Mouse (Mus musculus) bone marrow, adult 2 months (tissue): ENCODE measurements around the gene Nox4. TPM values are rescaled to one million over a fixed set of nuclear protein-coding genes. Genes with fewer than 3 reads are reported as not detected.

Experiments used
- H3K27ac ChIP-seq: fragments of 200-500 bp; 2 replicates; pipeline ENCODE4 v1.5.1; 2012; ENCODE audit warnings: low read depth, mild to moderate bottlenecking, control low read depth, inconsistent platforms, low read length; ENCODE audit not compliant: control insufficient read depth, poor library complexity, insufficient read depth
- H3K4me1 ChIP-seq: fragments of 200-500 bp; 2 replicates; pipeline ENCODE4 v1.6.1; 2011; ENCODE audit warnings: low read length; ENCODE audit not compliant: control insufficient read depth, insufficient read depth
- H3K4me3 ChIP-seq: fragments of 200-500 bp; replicated peaks from 2 replicates; pipeline ENCODE3; 2011; ENCODE audit warnings: mild to moderate bottlenecking, low read depth, low read length, control low read depth; ENCODE audit not compliant: control insufficient read depth
- CTCF ChIP-seq: fragments of 200-500 bp; IDR thresholded peaks from 2 replicates; pipeline ENCODE4 v1.5.1; 2011; ENCODE audit warnings: low read length, control low read depth; ENCODE audit not compliant: control insufficient read depth, insufficient read depth
- POLR2A ChIP-seq: fragments of 200-500 bp; IDR thresholded peaks from 2 replicates; pipeline ENCODE4 v1.6.1; 2011; ENCODE audit warnings: low read depth, mild to moderate bottlenecking, control low read depth, low read length, borderline replicate concordance; ENCODE audit not compliant: control insufficient read depth
- WGBS: fragments of 180-500 bp; shearing (Covaris S2); methylation state at CpG from one replicate; pipeline ENCODE4 v1.1.7; 2018; 5-methylcytosine and 5-hydroxymethylcytosine counted together
- polyA plus RNA-seq: library from polyadenylated mRNA; stranded (reverse); fragments of >200 nt; gene quantifications from 2 replicates; pipeline ENCODE4 v1.2.4, GENCODE M21; 2011; ENCODE audit warnings: low replicate concordance; ENCODE audit not compliant: missing spikeins, insufficient read depth, insufficient read length

The Nox4 gene
- polyA plus RNA-seq, 1 experiment, result not detected

GRCm38 (mm10) chr7:87246940-87247339 lies 1.0 kb downstream of the Nox4 start:
- no peak overlapping the region for H3K27ac ChIP-seq
- no peak for TF ChIP-seq POLR2A
- TF ChIP-seq CTCF, result no peak
- H3K4me1 ChIP-seq, result no peaks in the 10 kb centered on the region
- WGBS, result 70% methylated on average over 1 of the region's 1 CpGs
- H3K4me3 ChIP-seq, result no peak overlapping the region

GRCm38 (mm10) chr7:87247926-87248325 lies 2.0 kb downstream of the Nox4 start:
- H3K4me3 ChIP-seq, result no peak overlapping the region
- H3K27ac ChIP-seq, result no peak overlapping the region
- H3K4me1 ChIP-seq, result no peaks in the 10 kb centered on the region
- 79% methylated on average over 1 of the region's 1 CpGs for WGBS
- TF ChIP-seq CTCF (no peak), POLR2A (no peak)

GRCm38 (mm10) chr7:87252071-87252470 lies 6.2 kb downstream of the Nox4 start:
- H3K4me1 ChIP-seq, result no peaks in the 10 kb centered on the region
- H3K27ac ChIP-seq, result no peak overlapping the region
- no peak for TF ChIP-seq POLR2A
- no peak for TF ChIP-seq CTCF
- H3K4me3 ChIP-seq, result no peak overlapping the region
- 84% methylated on average over 4 of the region's 4 CpGs for WGBS

- no peak for TF ChIP-seq CTCF
- TF ChIP-seq POLR2A, result no peak
- Histone ChIP-seq H3K4me3 (no peak overlapping the region), H3K27ac (no peak overlapping the region), H3K4me1 (no peaks in the 10 kb centered on the region)
- WGBS, result 8% methylated on average over 1 of the region's 1 CpGs
These were observed 31.3 kb downstream of the Nox4 start for GRCm38 (mm10) chr7:87277225-87277624.

GRCm38 (mm10) chr7:87303726-87304315 lies 57.9 kb downstream of the Nox4 start:
- Histone ChIP-seq H3K4me1 (no peaks in the 10 kb centered on the region), H3K27ac (no peak overlapping the region), H3K4me3 (no peak overlapping the region)
- 86% methylated on average over 1 of the region's 1 CpGs for WGBS
- TF ChIP-seq CTCF (no peak), POLR2A (no peak)

- 84% methylated on average over 3 of the region's 3 CpGs for WGBS
- H3K27ac ChIP-seq, result no peak overlapping the region
- no peak overlapping the region for H3K4me3 ChIP-seq
- H3K4me1 ChIP-seq, result no peaks in the 10 kb centered on the region
- TF ChIP-seq CTCF (no peak), POLR2A (no peak)
These were observed 75.7 kb downstream of the Nox4 start for GRCm38 (mm10) chr7:87321571-87321970.

GRCm38 (mm10) chr7:87322085-87322484 lies 76.2 kb downstream of the Nox4 start:
- H3K4me3 ChIP-seq, result no peak overlapping the region
- H3K4me1 ChIP-seq, result no peaks in the 10 kb centered on the region
- H3K27ac ChIP-seq, result no peak overlapping the region
- TF ChIP-seq CTCF, result no peak
- no peak for TF ChIP-seq POLR2A
- 84% methylated on average over 1 of the region's 1 CpGs for WGBS

GRCm38 (mm10) chr7:87330782-87331558 lies 85.1 kb downstream of the Nox4 start:
- TF ChIP-seq POLR2A (no peak), CTCF (no peak)
- Histone ChIP-seq H3K4me1 (no peaks in the 10 kb centered on the region), H3K4me3 (no peak overlapping the region), H3K27ac (no peak overlapping the region)
- 79% methylated on average over 5 of the region's 5 CpGs for whole genome bisulfite sequencing
